Mouse (Mus musculus): ENCODE measurements around the gene Sgo1.

The Sgo1 gene

DNA sequence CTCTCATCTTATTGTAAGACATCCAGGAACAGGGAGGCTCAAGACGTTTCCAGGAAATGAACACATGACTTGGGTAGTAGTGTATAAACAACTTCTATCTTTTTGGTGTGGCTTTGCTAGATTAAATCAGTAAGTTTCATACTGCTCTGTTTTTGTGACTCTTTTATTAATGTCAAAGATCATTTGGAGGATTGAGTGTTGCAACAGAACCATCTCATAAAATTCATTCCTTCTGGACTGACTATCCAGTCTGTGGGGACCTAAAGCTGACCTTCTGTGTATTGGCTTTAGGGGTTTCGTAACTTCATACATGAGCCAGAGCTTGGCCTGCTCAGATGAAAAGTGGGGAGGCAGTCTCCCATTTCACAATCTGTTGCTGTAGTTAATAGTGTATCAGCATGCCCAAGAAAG, 38.9 kb downstream of the Sgo1 start:
- DNase-seq (ENCODE audit: low read depth, low spot score): peak; percentile 42

DNA sequence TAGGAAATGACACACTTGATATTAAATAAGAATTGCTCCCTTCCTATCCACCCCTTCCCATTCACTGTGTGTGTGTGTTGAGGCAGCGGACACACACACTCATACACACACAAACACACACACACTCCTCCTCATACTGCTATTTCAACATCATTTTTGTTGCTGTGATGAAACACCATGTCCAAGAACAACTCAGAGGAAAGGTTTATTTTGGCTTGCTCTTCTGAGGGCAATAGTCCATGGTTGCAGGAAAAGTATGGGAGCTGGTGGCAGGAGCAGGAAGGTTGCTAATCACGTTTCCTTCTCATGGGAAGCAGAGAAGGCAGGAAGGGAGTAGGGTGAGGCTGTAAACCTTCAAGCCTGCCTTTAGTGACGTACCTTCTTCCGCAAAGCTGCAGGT, 45.8 kb downstream of the Sgo1 start:
- no peak for DNase-seq (ENCODE audit: low read depth, low spot score)

DNA sequence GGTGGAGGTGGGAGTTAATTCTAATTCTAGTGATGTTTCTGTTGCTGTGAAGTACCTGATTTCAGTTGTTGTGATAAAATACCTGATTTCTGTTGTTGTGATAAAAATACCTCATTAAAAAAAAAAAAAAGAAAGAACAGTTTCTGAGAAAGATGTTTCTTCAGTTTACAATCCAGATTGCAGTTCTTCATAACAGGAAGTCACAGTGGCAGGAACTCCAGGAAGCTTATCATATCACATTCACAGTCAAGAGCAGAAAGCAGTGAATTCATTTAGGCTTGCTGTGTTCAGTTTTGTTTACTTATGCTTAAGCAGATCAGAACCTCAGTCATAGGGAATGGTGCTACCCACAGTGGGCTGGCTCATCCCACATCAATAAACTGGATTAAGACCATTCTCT, 57.8 kb downstream of the Sgo1 start:
- no peak for DNase-seq (ENCODE audit: low read depth, low spot score)

DNA sequence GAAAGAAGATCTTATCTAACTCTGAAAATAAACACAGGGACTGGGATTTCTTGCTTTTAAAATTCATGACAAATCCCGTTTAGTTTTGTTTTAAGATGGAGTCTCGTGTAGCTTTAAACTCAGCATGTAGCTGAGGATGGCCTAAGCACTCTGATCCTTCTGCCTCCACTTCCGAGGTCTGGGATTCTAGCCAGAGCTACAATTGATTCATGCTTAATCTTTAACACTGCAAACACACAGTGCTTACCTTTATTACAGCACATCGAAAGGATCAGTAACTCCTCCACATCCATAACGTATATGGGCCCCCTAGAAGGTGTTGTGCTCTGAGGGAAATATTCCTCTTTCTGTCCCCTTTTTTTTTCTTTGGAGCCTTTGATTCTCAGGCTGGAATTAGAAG, 61.0 kb downstream of the Sgo1 start:
- DNase-seq (ENCODE audit: low read depth, low spot score): no peak

DNA sequence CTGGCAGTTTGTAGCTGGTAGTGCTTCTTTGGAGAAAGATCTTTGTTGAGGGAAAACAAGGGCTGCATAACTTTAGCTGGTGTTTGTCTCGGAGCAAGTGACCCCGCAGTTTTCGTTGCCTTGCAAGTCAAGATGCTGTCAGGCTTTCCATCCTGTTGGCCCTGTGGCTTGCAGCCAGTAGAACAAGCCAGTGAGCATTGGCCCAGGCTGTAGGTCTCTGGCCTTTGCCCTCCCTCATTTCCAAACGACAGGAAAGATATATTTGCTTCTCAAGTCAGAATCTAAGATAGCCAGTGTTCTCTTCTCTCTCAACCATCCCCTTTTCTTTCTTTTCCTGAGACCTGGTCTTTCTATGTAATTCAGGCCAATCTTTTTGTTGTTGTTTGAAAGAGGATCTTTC, 61.6 kb downstream of the Sgo1 start:
- no peak for DNase-seq (ENCODE audit: low read depth, low spot score)

DNA sequence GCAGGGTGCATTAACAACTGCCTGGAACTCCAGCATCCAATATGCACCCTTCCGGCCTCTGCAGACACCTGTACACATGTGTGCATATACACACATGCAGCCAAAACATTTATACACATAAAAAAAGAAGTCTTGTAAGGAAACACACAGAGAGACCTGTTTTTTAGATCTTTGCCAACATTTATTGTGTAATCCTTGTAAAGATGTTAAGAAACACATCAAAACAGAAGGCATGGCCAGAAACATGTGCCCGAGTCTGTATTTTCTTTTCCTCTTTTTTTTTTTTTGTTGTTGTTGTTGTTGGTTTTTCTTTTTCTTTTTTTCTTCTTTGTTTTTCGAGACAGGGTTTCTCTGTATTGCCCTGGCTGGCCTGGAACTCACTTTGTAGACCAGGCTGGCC, 63.0 kb downstream of the Sgo1 start:
- DNase-seq (ENCODE audit: low read depth, low spot score): no peak
